Mouse (Mus musculus) kidney, adult 2 months (tissue): ENCODE measurements around the gene Ubtd2.

Source experiments
- CTCF ChIP-seq: fragments of 200-500 bp; conservative IDR thresholded peaks from 2 replicates; pipeline ENCODE4 v1.5.1; 2011; ENCODE audit warnings: low read depth, mild to moderate bottlenecking, control low read depth, low read length, moderate library complexity, mixed read lengths; ENCODE audit not compliant: insufficient read depth, insufficient read length
- POLR2A ChIP-seq: fragments of 200-500 bp; IDR thresholded peaks from one replicate; pipeline ENCODE4 v1.6.1; 2011; ENCODE audit warnings: low read depth, low read length, control low read depth

DNA sequence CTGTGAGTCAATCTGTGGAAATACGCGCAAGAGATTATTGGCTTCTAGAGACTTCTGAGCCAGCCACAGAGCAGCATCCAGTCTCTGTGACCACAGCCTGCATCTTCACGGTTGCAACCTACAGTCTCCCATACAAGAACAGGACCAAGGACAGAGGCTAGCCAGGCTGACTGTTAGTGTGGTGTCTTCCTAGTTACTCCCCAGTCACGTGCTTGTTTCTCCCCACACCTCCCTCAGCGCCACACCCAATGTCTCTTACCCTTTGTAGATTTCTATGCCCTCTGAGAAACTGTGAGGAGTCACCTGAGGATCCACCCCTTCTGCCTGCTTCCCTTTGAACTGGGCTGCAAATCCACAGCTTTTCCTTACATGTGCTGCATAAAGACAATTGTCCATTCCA lies 35.2 kb upstream of the Ubtd2 start:
- TF ChIP-seq CTCF (no peak), POLR2A (no peak)
